8 mouse cellular contexts compared by ENCODE assay signal in genomic region chr17:33780431-33780830, GRCm38 (mm10). TPM values are rescaled to one million over a fixed set of nuclear protein-coding genes. Genes with fewer than 3 reads are reported as not detected.
A peak's percentile ranks its signal among the peaks of the same experiment; 100 is the strongest.
DNase-seq lines count a peak whose midpoint lies in the region; ATAC-seq and TF ChIP-seq lines count a peak whose summit lies in the region.

No protein-coding gene starts in this region.

- no peak for ATAC-seq in embryonic facial prominence, embryonic 15.5 days (ENCODE audit: insufficient number of reproducible peaks, low FRiP score, low TSS enrichment, low read depth)
- ATAC-seq in hindbrain, embryonic 14.5 days (ENCODE audit: low FRiP score) = no peak
- no peak for ATAC-seq in liver, embryonic 14.5 days (ENCODE audit: insufficient read depth)
- no peak for ATAC-seq in neural tube, embryonic 12.5 days (ENCODE audit: low FRiP score, low read depth)

- peak overlapping the region; percentile 77 for H3K4me2 ChIP-seq in embryonic facial prominence, embryonic 15.5 days (replicated peaks)
- peak overlapping the region; percentile 82 for H3K4me2 ChIP-seq in hindbrain, embryonic 14.5 days (replicated peaks)
- H3K4me2 ChIP-seq in liver, embryonic 14.5 days (ENCODE audit: low read depth) = peak overlapping the region; percentile 84
- H3K4me2 ChIP-seq in neural tube, embryonic 12.5 days (replicated peaks) = peak overlapping the region; percentile 88

- peaks cover 57% of the 10 kb centered on the region for H3K4me1 ChIP-seq in embryonic facial prominence, embryonic 15.5 days
- H3K4me1 ChIP-seq in hindbrain, embryonic 14.5 days (replicated peaks; ENCODE audit: control insufficient read depth, insufficient read depth, low read length) = peaks cover 17% of the 10 kb centered on the region; the same call in 1 of the 2 replicates
- H3K4me1 ChIP-seq in liver, embryonic 14.5 days (replicated peaks; ENCODE audit: control insufficient read depth in 2 of 2, insufficient read depth in 2 of 2, low read length in 1 of 2) = peaks cover 9 to 28% of the 10 kb centered on the region in 2 experiments
- H3K4me1 ChIP-seq in neural tube, embryonic 12.5 days = peaks cover 17% of the 10 kb centered on the region

- no peaks in the 10 kb centered on the region for H3K27me3 ChIP-seq in embryonic facial prominence, embryonic 15.5 days
- H3K27me3 ChIP-seq in hindbrain, embryonic 14.5 days (ENCODE audit: control insufficient read depth, insufficient read depth, low read length) = no peaks in the 10 kb centered on the region
- no peaks in the 10 kb centered on the region for H3K27me3 ChIP-seq in liver, embryonic 14.5 days (ENCODE audit: control insufficient read depth, insufficient read depth, low read length)
- 0 out of 2 replicates have a peak, but pooled peaks cover 5% of the 10 kb centered on the region for H3K27me3 ChIP-seq in neural tube, embryonic 12.5 days (replicated peaks)

- TF ChIP-seq EP300 in liver, embryonic 14.5 days (IDR thresholded peaks at IDR 0.05; ENCODE audit: low read depth) = no peak

- 68% methylated on average over 5 of the region's 5 CpGs for WGBS in embryonic facial prominence, embryonic 15.5 days
- WGBS in hindbrain, embryonic 14.5 days = 84% methylated on average over 5 of the region's 5 CpGs
- WGBS in liver, embryonic 14.5 days (ENCODE audit: insufficient replicate concordance) = 10% methylated on average over 5 of the region's 5 CpGs
- WGBS in neural tube, embryonic 12.5 days = 92% methylated on average over 5 of the region's 5 CpGs

- peak overlapping the region; percentile 48 for H3K4me3 ChIP-seq in embryonic facial prominence, embryonic 15.5 days (replicated peaks)
- H3K4me3 ChIP-seq in hindbrain, embryonic 14.5 days (replicated peaks; ENCODE audit: low read length) = peak overlapping the region; percentile 39; the same call in 1 of the 2 replicates
- H3K4me3 ChIP-seq in liver, embryonic 14.5 days (ENCODE audit: insufficient read depth in 1 of 2, low read depth in 2 of 2, low read length in 2 of 2) = peak overlapping the region; percentile 46 to 57
- H3K4me3 ChIP-seq in neural tube, embryonic 12.5 days = peak overlapping the region; percentile 42; the same call in 1 of the 2 replicates

- H3K9ac ChIP-seq in embryonic facial prominence, embryonic 15.5 days = no peak overlapping the region
- no peak overlapping the region; the same call in 1 of the 2 replicates for H3K9ac ChIP-seq in hindbrain, embryonic 14.5 days
- peak overlapping the region; percentile 31 for H3K9ac ChIP-seq in liver, embryonic 14.5 days (replicated peaks)
- H3K9ac ChIP-seq in neural tube, embryonic 12.5 days = no peak overlapping the region

- no peak for TF ChIP-seq CTCF in liver, embryonic 14.5 days (IDR thresholded peaks at IDR 0.05; ENCODE audit: low read depth)

- H3K9me3 ChIP-seq in embryonic facial prominence, embryonic 15.5 days (replicated peaks) = no peaks in the 10 kb centered on the region
- H3K9me3 ChIP-seq in hindbrain, embryonic 14.5 days (ENCODE audit: control insufficient read depth, low read length) = no peaks in the 10 kb centered on the region
- H3K9me3 ChIP-seq in liver, embryonic 14.5 days (ENCODE audit: control insufficient read depth, low read length) = no peaks in the 10 kb centered on the region
- H3K9me3 ChIP-seq in neural tube, embryonic 12.5 days = no peaks in the 10 kb centered on the region

- H3K36me3 ChIP-seq in embryonic facial prominence, embryonic 15.5 days = peaks cover 15% of the 10 kb centered on the region
- no peaks in the 10 kb centered on the region for H3K36me3 ChIP-seq in hindbrain, embryonic 14.5 days (replicated peaks; ENCODE audit: control insufficient read depth, insufficient read depth)
- H3K36me3 ChIP-seq in liver, embryonic 14.5 days (replicated peaks; ENCODE audit: control insufficient read depth, insufficient read depth, low read depth) = peaks cover 22% of the 10 kb centered on the region
- peaks cover 5% of the 10 kb centered on the region; the same call in 1 of the 2 replicates for H3K36me3 ChIP-seq in neural tube, embryonic 12.5 days

- peak overlapping the region; percentile 93 for H3K27ac ChIP-seq in embryonic facial prominence, embryonic 15.5 days (replicated peaks)
- no peak overlapping the region for H3K27ac ChIP-seq in hindbrain, embryonic 14.5 days
- H3K27ac ChIP-seq in liver, embryonic 14.5 days = no peak overlapping the region
- no peak overlapping the region for H3K27ac ChIP-seq in neural tube, embryonic 12.5 days

- DNase-seq in ovary, adult 18-20 months (ENCODE audit: low spot score) = peak; percentile 61
- no peak for DNase-seq in ovary, postnatal 10 days (ENCODE audit: low spot score)
- no peak for DNase-seq in hindbrain, embryonic 14.5 days (ENCODE audit: low spot score)
- DNase-seq in liver, embryonic 14.5 days (ENCODE audit: low read depth in 3 of 3, low spot score in 3 of 3) = no peak
- no peak for DNase-seq in right cerebral cortex, postnatal 4 days
- DNase-seq in layer of hippocampus, adult 8-10 months (ENCODE audit: low spot score in 2 of 2) = no peak

RNA-seq across cellular contexts. Expression of gene Angptl4, which starts 1.2 kb away (rescaled TPM):
- 58.8 and 67.2 TPM in 2 replicates for polyA plus RNA-seq in embryonic facial prominence, embryonic 15.5 days (2015; fragmentation: Nextera tagmentation; extraction: Ambion mirVana)
- polyA plus RNA-seq in hindbrain, embryonic 14.5 days (2014; fragmentation: Nextera tagmentation; extraction: Ambion mirVana) = 19.1 and 25.1 TPM in 2 replicates
- polyA plus RNA-seq in liver, embryonic 14.5 days (2012; rRNA removed) = 6.1 and 6.3 TPM in 2 replicates
- polyA plus RNA-seq in liver, embryonic 14.5 days (2014; fragmentation: Nextera tagmentation; extraction: Ambion mirVana) = 12.8 and 15.2 TPM in 2 replicates
- polyA plus RNA-seq in neural tube, embryonic 12.5 days (2016; fragmentation: Nextera tagmentation; extraction: Ambion mirVana) = 17.7 TPM in 2 replicates
- total RNA-seq in layer of hippocampus, adult 8-10 months (2022) = 1 to 10 TPM; 1.7 to 3.0 (median 2.2) TPM

RNA-seq across cellular contexts. Expression of gene Rab11b, which starts 20.1 kb away (rescaled TPM):
- 269 and 325 TPM in 2 replicates for polyA plus RNA-seq in embryonic facial prominence, embryonic 15.5 days (2015; fragmentation: Nextera tagmentation; extraction: Ambion mirVana)
- 370 and 430 TPM in 2 replicates for polyA plus RNA-seq in hindbrain, embryonic 14.5 days (2014; fragmentation: Nextera tagmentation; extraction: Ambion mirVana)
- polyA plus RNA-seq in liver, embryonic 14.5 days (2012; rRNA removed) = 91.1 and 101 TPM in 2 replicates
- polyA plus RNA-seq in liver, embryonic 14.5 days (2014; fragmentation: Nextera tagmentation; extraction: Ambion mirVana) = 62.6 and 74.3 TPM in 2 replicates
- 412 and 463 TPM in 2 replicates for polyA plus RNA-seq in neural tube, embryonic 12.5 days (2016; fragmentation: Nextera tagmentation; extraction: Ambion mirVana)
- 100 to 1,000 TPM; 272 to 320 (median 292) TPM for total RNA-seq in layer of hippocampus, adult 8-10 months (2022)

RNA-seq across cellular contexts. Expression of gene Kank3, which starts 29.9 kb away (rescaled TPM):
- 45.3 and 45.8 TPM in 2 replicates for polyA plus RNA-seq in embryonic facial prominence, embryonic 15.5 days (2015; fragmentation: Nextera tagmentation; extraction: Ambion mirVana)
- 44.7 and 47.7 TPM in 2 replicates for polyA plus RNA-seq in hindbrain, embryonic 14.5 days (2014; fragmentation: Nextera tagmentation; extraction: Ambion mirVana)
- polyA plus RNA-seq in liver, embryonic 14.5 days (2012; rRNA removed) = 7.1 and 7.6 TPM in 2 replicates
- polyA plus RNA-seq in liver, embryonic 14.5 days (2014; fragmentation: Nextera tagmentation; extraction: Ambion mirVana) = 7.3 and 7.7 TPM in 2 replicates
- 31.5 and 32.3 TPM in 2 replicates for polyA plus RNA-seq in neural tube, embryonic 12.5 days (2016; fragmentation: Nextera tagmentation; extraction: Ambion mirVana)
- 10 to 100 TPM; 26.9 to 41.2 (median 31.4) TPM for total RNA-seq in layer of hippocampus, adult 8-10 months (2022)

RNA-seq across cellular contexts. Expression of gene Rps28, which starts 43.9 kb away (rescaled TPM):
- polyA plus RNA-seq in embryonic facial prominence, embryonic 15.5 days (2015; fragmentation: Nextera tagmentation; extraction: Ambion mirVana) = 998 and 1,000 TPM in 2 replicates
- polyA plus RNA-seq in hindbrain, embryonic 14.5 days (2014; fragmentation: Nextera tagmentation; extraction: Ambion mirVana) = 580 and 749 TPM in 2 replicates
- 593 and 901 TPM in 2 replicates for polyA plus RNA-seq in liver, embryonic 14.5 days (2012; rRNA removed)
- polyA plus RNA-seq in liver, embryonic 14.5 days (2014; fragmentation: Nextera tagmentation; extraction: Ambion mirVana) = 693 and 702 TPM in 2 replicates
- polyA plus RNA-seq in neural tube, embryonic 12.5 days (2016; fragmentation: Nextera tagmentation; extraction: Ambion mirVana) = 672 and 679 TPM in 2 replicates
- total RNA-seq in layer of hippocampus, adult 8-10 months (2022) = 100 to 1,000 TPM; 686 to 890 (median 782) TPM

RNA-seq across cellular contexts. Expression of gene Ndufa7, which starts 43.9 kb away (rescaled TPM):
- polyA plus RNA-seq in embryonic facial prominence, embryonic 15.5 days (2015; fragmentation: Nextera tagmentation; extraction: Ambion mirVana) = 432 and 453 TPM in 2 replicates
- 487 and 568 TPM in 2 replicates for polyA plus RNA-seq in hindbrain, embryonic 14.5 days (2014; fragmentation: Nextera tagmentation; extraction: Ambion mirVana)
- polyA plus RNA-seq in liver, embryonic 14.5 days (2012; rRNA removed) = 146 and 149 TPM in 2 replicates
- polyA plus RNA-seq in liver, embryonic 14.5 days (2014; fragmentation: Nextera tagmentation; extraction: Ambion mirVana) = 271 and 282 TPM in 2 replicates
- 458 and 461 TPM in 2 replicates for polyA plus RNA-seq in neural tube, embryonic 12.5 days (2016; fragmentation: Nextera tagmentation; extraction: Ambion mirVana)
- total RNA-seq in layer of hippocampus, adult 8-10 months (2022) = 100 to 1,000 TPM; 196 to 215 (median 203) TPM
